Mouse (Mus musculus) mesoderm, embryonic 11.5 days (tissue): ENCODE measurements around the gene 3110082I17Rik.
A peak's percentile ranks its signal among the peaks of the same experiment; 100 is the strongest.

ENCODE experiments used
- DNase-seq: peaks from one replicate; pipeline ENCODE4 v3.0.0-alpha.2; 2012; ENCODE audit warnings: low read depth, low spot score

3110082I17Rik gene

GRCm38 (mm10) chr5:139453031-139453430, 7.3 kb downstream of the 3110082I17Rik start:
- DNase-seq, result no peak

- peak; percentile 44 for DNase-seq
These were observed 10.4 kb downstream of the 3110082I17Rik start for GRCm38 (mm10) chr5:139449926-139450325.

GRCm38 (mm10) chr5:139449161-139449791, 11.1 kb downstream of the 3110082I17Rik start:
- peak; percentile 34 for DNase-seq

- no peak for DNase-seq
These were observed 12.3 kb downstream of the 3110082I17Rik start for GRCm38 (mm10) chr5:139448025-139448424.

- no peak for DNase-seq
These were observed 15.1 kb downstream of the 3110082I17Rik start for GRCm38 (mm10) chr5:139445258-139445657.

- DNase-seq, result no peak
These were observed 17.4 kb downstream of the 3110082I17Rik start for GRCm38 (mm10) chr5:139442962-139443361.

GRCm38 (mm10) chr5:139442428-139442827, 17.9 kb downstream of the 3110082I17Rik start:
- DNase-seq, result peak; percentile 61

GRCm38 (mm10) chr5:139441726-139442018, 18.7 kb downstream of the 3110082I17Rik start:
- DNase-seq, result no peak

- no peak for DNase-seq
These were observed 19.2 kb downstream of the 3110082I17Rik start for GRCm38 (mm10) chr5:139440926-139441725.

GRCm38 (mm10) chr5:139440451-139440850, 19.9 kb downstream of the 3110082I17Rik start:
- DNase-seq, result no peak

GRCm38 (mm10) chr5:139438440-139438839, 21.9 kb downstream of the 3110082I17Rik start:
- no peak for DNase-seq

- DNase-seq, result no peak
These were observed 22.6 kb downstream of the 3110082I17Rik start for GRCm38 (mm10) chr5:139437769-139438168.

GRCm38 (mm10) chr5:139434940-139435339, 25.4 kb downstream of the 3110082I17Rik start:
- peak; percentile 66 for DNase-seq

GRCm38 (mm10) chr5:139433842-139434568, 26.3 kb downstream of the 3110082I17Rik start:
- no peak for DNase-seq

- DNase-seq, result no peak
These were observed 27.4 kb downstream of the 3110082I17Rik start for GRCm38 (mm10) chr5:139432747-139433508.

GRCm38 (mm10) chr5:139432333-139432732, 28.0 kb downstream of the 3110082I17Rik start:
- DNase-seq, result no peak

GRCm38 (mm10) chr5:139429818-139430341, 30.4 kb downstream of the 3110082I17Rik start:
- DNase-seq, result no peak

GRCm38 (mm10) chr5:139427989-139428388, 32.3 kb downstream of the 3110082I17Rik start:
- no peak for DNase-seq

- DNase-seq, result no peak
These were observed 33.3 kb downstream of the 3110082I17Rik start for GRCm38 (mm10) chr5:139427001-139427400.

- DNase-seq, result no peak
These were observed 35.1 kb downstream of the 3110082I17Rik start for GRCm38 (mm10) chr5:139425198-139425597.
